Mouse (Mus musculus): Measurements from ENCODE around the gene Zfp982. TPM values are rescaled to one million over a fixed set of nuclear protein-coding genes. Genes with fewer than 3 reads are reported as not detected.
"Not testable (repeated sequence)": the region's sequence is repeated elsewhere in the genome, so short reads cannot be mapped to it uniquely, and the experiment has no call there.

The Zfp982 gene
- polyA plus RNA-seq, 1 experiment = 1.4 TPM

- DNase-seq (ENCODE audit: low read depth) = no peak
These were observed 38.1 kb downstream of the Zfp982 start for GRCm38 (mm10) chr4:147530366-147530765.

GRCm38 (mm10) chr4:147535916-147536315, 43.7 kb downstream of the Zfp982 start:
- not testable (repeated sequence) for DNase-seq (ENCODE audit: low read depth)

More at GRCm38 (mm10) chr4:147530366-147530765, 38.1 kb downstream of the Zfp982 start:
- no peak for TF ChIP-seq CTCF (IDR thresholded peaks at IDR 0.05; ENCODE audit: borderline replicate concordance, extremely low read depth, insufficient read depth, insufficient read length)
- no peak for TF ChIP-seq POLR2A (IDR thresholded peaks at IDR 0.05; ENCODE audit: borderline replicate concordance, extremely low read depth, insufficient read depth, insufficient read length, poor library complexity, severe bottlenecking)

GRCm38 (mm10) chr4:147537702-147538101, 45.5 kb downstream of the Zfp982 start:
- TF ChIP-seq CTCF (IDR thresholded peaks at IDR 0.05; ENCODE audit: borderline replicate concordance, extremely low read depth, insufficient read depth, insufficient read length) (no peak), POLR2A (IDR thresholded peaks at IDR 0.05; ENCODE audit: borderline replicate concordance, extremely low read depth, insufficient read depth, insufficient read length, poor library complexity, severe bottlenecking) (no peak)
- no peak for DNase-seq (ENCODE audit: low read depth)

- DNase-seq (ENCODE audit: low read depth) = not testable (repeated sequence)
These were observed 47.7 kb downstream of the Zfp982 start, which contains the start of gene Gm16503 for GRCm38 (mm10) chr4:147539918-147540317. Gm16503 (plus strand) TSS chr4:147540218.

- DNase-seq (ENCODE audit: low read depth) = no peak
- no peak for TF ChIP-seq POLR2A (IDR thresholded peaks at IDR 0.05; ENCODE audit: borderline replicate concordance, extremely low read depth, insufficient read depth, insufficient read length, poor library complexity, severe bottlenecking)
- TF ChIP-seq CTCF (IDR thresholded peaks at IDR 0.05; ENCODE audit: borderline replicate concordance, extremely low read depth, insufficient read depth, insufficient read length) = no peak
These were observed 48.9 kb downstream of the Zfp982 start for GRCm38 (mm10) chr4:147541105-147541504.

- not testable (repeated sequence) for DNase-seq (ENCODE audit: low read depth)
These were observed 60.9 kb downstream of the Zfp982 start, which contains the start of gene Zfp985 for GRCm38 (mm10) chr4:147553071-147553470. Zfp985 (plus strand) TSS chr4:147553277.

- not testable (repeated sequence) for DNase-seq (ENCODE audit: low read depth)
These were observed 62.1 kb downstream of the Zfp982 start for GRCm38 (mm10) chr4:147554361-147554760.

GRCm38 (mm10) chr4:147556921-147557320, 64.7 kb downstream of the Zfp982 start:
- DNase-seq (ENCODE audit: low read depth) = not testable (repeated sequence)

GRCm38 (mm10) chr4:147558011-147558410, 65.8 kb downstream of the Zfp982 start:
- DNase-seq (ENCODE audit: low read depth) = not testable (repeated sequence)

GRCm38 (mm10) chr4:147559096-147559495, 66.9 kb downstream of the Zfp982 start:
- peak; percentile 23 for DNase-seq (ENCODE audit: low read depth)

Other genes with a start within 250 kb of the Zfp982 start
- gene Zfp988, start 186.7 kb upstream of the Zfp982 start, polyA plus RNA-seq (2012; rRNA removed) = 0.04 and 0.10 TPM in 2 replicates
- not detected in 2 replicates for gene Zfp978, start 131.1 kb upstream of the Zfp982 start, polyA plus RNA-seq (2012; rRNA removed)
- 0.57 and 0.90 TPM in 2 replicates for gene Gm16503, start 47.8 kb downstream of the Zfp982 start, polyA plus RNA-seq (2012; rRNA removed)
- 0.03 and 0.05 TPM in 2 replicates for gene Zfp985, start 60.9 kb downstream of the Zfp982 start, polyA plus RNA-seq (2012; rRNA removed)
- gene Zfp979, start 150.1 kb downstream of the Zfp982 start, polyA plus RNA-seq (2012; rRNA removed) = 0.59 and 1.1 TPM in 2 replicates
- not detected in 2 replicates for gene Zfp534, start 210.1 kb downstream of the Zfp982 start, polyA plus RNA-seq (2012; rRNA removed)